Mouse (Mus musculus) limb, embryonic 15.5 days (tissue): ENCODE data around the gene Vamp3. TPM values are rescaled to one million over a fixed set of nuclear protein-coding genes. Genes with fewer than 3 reads are reported as not detected.

Experiments used
- ATAC-seq: fragments of 200-750 bp; cut with Nextera tagmentation; 2 replicates; pipeline ENCODE4 v1.8.0; 2017; ENCODE audit warnings: low read depth, moderate TSS enrichment; ENCODE audit not compliant: insufficient number of reproducible peaks, low FRiP score, low TSS enrichment
- H3K27ac ChIP-seq: fragments of 300-500 bp; sonication (generic); 2 replicates; pipeline ENCODE4 v1.5.1; 2015; ENCODE audit warnings: moderate library complexity, mild to moderate bottlenecking, inconsistent platforms
- H3K27me3 ChIP-seq: fragments of 300-500 bp; sonication (generic); 2 replicates; pipeline ENCODE4 v1.6.1; 2015; ENCODE audit warnings: inconsistent platforms
- H3K36me3 ChIP-seq: fragments of 300-500 bp; sonication (generic); 2 replicates; pipeline ENCODE4 v1.6.1; 2015; ENCODE audit warnings: inconsistent platforms
- H3K4me1 ChIP-seq: fragments of 300-500 bp; sonication (generic); 2 replicates; pipeline ENCODE4 v1.6.1; 2015; ENCODE audit warnings: inconsistent platforms
- H3K4me2 ChIP-seq: fragments of 300-500 bp; sonication (generic); 2 replicates; pipeline ENCODE4 v1.6.1; 2015; ENCODE audit warnings: mild to moderate bottlenecking, inconsistent platforms
- H3K4me3 ChIP-seq: fragments of 300-500 bp; sonication (generic); 2 replicates; pipeline ENCODE4 v1.5.1; 2015; ENCODE audit warnings: mild to moderate bottlenecking, inconsistent platforms
- H3K9ac ChIP-seq: fragments of 300-500 bp; sonication (generic); 2 replicates; pipeline ENCODE4 v1.6.1; 2015; ENCODE audit warnings: inconsistent platforms
- H3K9me3 ChIP-seq: fragments of 300-500 bp; sonication (generic); 2 replicates; pipeline ENCODE4 v1.6.1; 2016; ENCODE audit warnings: inconsistent platforms
- WGBS: fragments of 180-500 bp; shearing (Covaris S2); methylation state at CpG from one replicate; pipeline ENCODE4 v1.1.7; 2015; 5-methylcytosine and 5-hydroxymethylcytosine counted together
- polyA plus RNA-seq: library from polyadenylated mRNA; unstranded; fragments of >200 nt; fragmentation: Nextera tagmentation; extraction: Ambion mirVana; gene quantifications from 2 replicates; pipeline ENCODE4 v1.2.1, GENCODE M21; 2015

Gene Vamp3
- polyA plus RNA-seq, 1 experiment from 2014 or later = 127 TPM

GRCm38 (mm10) chr4:151001397-151001796, 56.4 kb downstream of the Vamp3 start:
- no peak overlapping the region for H3K4me3 ChIP-seq

GRCm38 (mm10) chr4:150998626-150999025, 59.1 kb downstream of the Vamp3 start:
- no peaks in the 10 kb centered on the region for H3K36me3 ChIP-seq
- no peaks in the 10 kb centered on the region; the same call in 1 of the 2 replicates for H3K4me1 ChIP-seq
- WGBS = 92% methylated on average over 9 of the region's 9 CpGs
- no peak overlapping the region for H3K4me2 ChIP-seq
- ATAC-seq = no peak
- H3K4me3 ChIP-seq = no peak overlapping the region
- no peak overlapping the region for H3K27ac ChIP-seq
- H3K9me3 ChIP-seq = no peaks in the 10 kb centered on the region
- H3K27me3 ChIP-seq = no peaks in the 10 kb centered on the region
- H3K9ac ChIP-seq = no peak overlapping the region

More at GRCm38 (mm10) chr4:151001397-151001796, 56.4 kb downstream of the Vamp3 start:
- no peak for ATAC-seq
- no peaks in the 10 kb centered on the region for H3K9me3 ChIP-seq
- no peak overlapping the region for H3K27ac ChIP-seq
- 71% methylated on average over 13 of the region's 13 CpGs for WGBS
- no peak overlapping the region for H3K4me2 ChIP-seq
- H3K9ac ChIP-seq = no peak overlapping the region
- no peaks in the 10 kb centered on the region; the same call in 1 of the 2 replicates for H3K4me1 ChIP-seq
- no peaks in the 10 kb centered on the region for H3K27me3 ChIP-seq
- H3K36me3 ChIP-seq = 0 out of 2 replicates have a peak, but pooled peaks cover 5% of the 10 kb centered on the region

Other genes starting within 250 kb of the Vamp3 start
- 29.4 and 31.4 TPM in 2 replicates for gene Errfi1, start 204.0 kb downstream of the Vamp3 start, polyA plus RNA-seq
- 349 and 381 TPM in 2 replicates for gene Park7, start 143.5 kb downstream of the Vamp3 start, polyA plus RNA-seq
- gene Tnfrsf9, start 143.4 kb downstream of the Vamp3 start, polyA plus RNA-seq = 0.83 and 1.1 TPM in 2 replicates
- not detected in 2 replicates for gene Uts2, start 60.9 kb downstream of the Vamp3 start, polyA plus RNA-seq
- 4.7 and 4.8 TPM in 2 replicates for gene Per3, start 13.3 kb downstream of the Vamp3 start, polyA plus RNA-seq
- gene Gm13090, start 31.6 kb upstream of the Vamp3 start, polyA plus RNA-seq = not detected in 2 replicates